In the genomic region with DNA sequence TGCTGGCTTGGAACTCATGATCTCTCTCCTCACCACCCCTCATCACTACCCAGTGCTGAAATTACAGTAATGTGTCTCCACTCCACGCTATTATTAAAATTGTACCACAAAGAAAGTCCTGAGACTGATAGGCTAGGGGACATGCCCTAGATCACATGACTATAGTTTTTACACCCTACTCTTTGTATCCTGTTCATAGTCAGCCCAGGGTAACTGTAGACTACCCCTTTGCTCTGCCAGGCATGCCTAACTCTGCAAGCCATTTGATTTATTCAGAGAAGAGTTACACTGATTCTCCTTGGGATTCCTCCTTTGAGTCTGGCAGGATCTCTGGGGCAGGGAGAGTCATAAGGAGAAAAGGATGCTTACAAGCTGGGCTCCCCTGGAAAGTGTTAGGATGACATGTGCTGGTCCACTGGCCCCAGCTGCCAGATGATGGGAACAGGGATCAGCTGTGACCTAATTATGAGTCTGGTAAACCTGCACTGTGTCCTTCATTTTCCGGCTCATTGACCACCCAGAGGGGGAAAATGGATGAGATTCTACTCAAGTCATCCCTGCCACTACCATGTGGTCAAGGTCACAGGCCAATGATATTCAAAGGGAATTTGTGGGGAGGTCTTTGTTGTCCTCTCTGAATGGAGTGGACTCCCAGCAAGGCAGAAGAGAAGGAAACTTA, we compare ENCODE assay signal across 11 mouse cellular contexts.
DNase-seq lines count a peak whose midpoint lies in the region; ATAC-seq and TF ChIP-seq lines count a peak whose summit lies in the region.
"Had no signal": no experiment of that assay in that cellular context is flagged by ENCODE, and none has a peak within 500 bp of the region (broad histone marks: within the 10 kb centered on the region; RNA-seq: fewer than 3 reads in every experiment).

No protein-coding gene starts in this region.

- H3K27ac ChIP-seq in forebrain, postnatal 0 days (ENCODE audit: low read depth, low read length), result no peak overlapping the region
- 0 out of 2 replicates have a peak overlapping the region, but pooled peaks have one; percentile 3 for H3K27ac ChIP-seq in neural tube, embryonic 11.5 days (ENCODE audit: low read depth, low read length)

- no peak overlapping the region for H3K9ac ChIP-seq in forebrain, postnatal 0 days
- no peak overlapping the region for H3K9ac ChIP-seq in neural tube, embryonic 11.5 days (ENCODE audit: low read length)

- H3K4me3 ChIP-seq in forebrain, postnatal 0 days (ENCODE audit: low read depth, low read length), result no peak overlapping the region
- no peak overlapping the region for H3K4me3 ChIP-seq in neural tube, embryonic 11.5 days (ENCODE audit: low read depth, low read length)

- TF ChIP-seq CTCF in forebrain, postnatal 0 days (IDR thresholded peaks at IDR 0.05; ENCODE audit: low read depth), result no peak

- DNase-seq in left cerebral cortex, postnatal 4 days, result peak; percentile 89
- DNase-seq in left cerebral cortex, adult 8-10 months (ENCODE audit: low spot score in 2 of 2), result no peak
- DNase-seq in cerebellum, adult 9-11 months, result peak; percentile 11
- DNase-seq in forebrain, postnatal 0 days, result no peak
- DNase-seq in neural tube, embryonic 11.5 days (ENCODE audit: low spot score), result peak; percentile 71
- no peak for DNase-seq in urinary bladder, adult 2 months (ENCODE audit: low spot score)
- DNase-seq in MN1 (ENCODE audit: low spot score), result no peak
- DNase-seq in urinary bladder, postnatal 4 days (ENCODE audit: low spot score in 2 of 2), result no peak
- DNase-seq: heart, adult 11 months; thymus, adult 18-20 months had no signal

- ATAC-seq in forebrain, postnatal 0 days, result 0 out of 2 replicates have a peak, but pooled peaks have one; percentile 8
- ATAC-seq in neural tube, embryonic 11.5 days (ENCODE audit: insufficient read depth, low FRiP score, low TSS enrichment), result peak; percentile 90

- H3K36me3 ChIP-seq in forebrain, postnatal 0 days (ENCODE audit: insufficient read depth), result no peaks in the 10 kb centered on the region
- H3K36me3 ChIP-seq in neural tube, embryonic 11.5 days (ENCODE audit: control insufficient read depth, insufficient read depth, low read length), result no peaks in the 10 kb centered on the region

- H3K27me3 ChIP-seq in forebrain, postnatal 0 days (ENCODE audit: insufficient read depth, low read length), result no peaks in the 10 kb centered on the region
- no peaks in the 10 kb centered on the region for H3K27me3 ChIP-seq in neural tube, embryonic 11.5 days (ENCODE audit: control insufficient read depth, insufficient read depth, low read length)

- H3K9me3 ChIP-seq in forebrain, postnatal 0 days (ENCODE audit: low read length), result no peaks in the 10 kb centered on the region
- H3K9me3 ChIP-seq in neural tube, embryonic 11.5 days (ENCODE audit: control insufficient read depth, low read length), result no peaks in the 10 kb centered on the region

- no peaks in the 10 kb centered on the region for H3K4me1 ChIP-seq in forebrain, postnatal 0 days (ENCODE audit: insufficient read depth)
- H3K4me1 ChIP-seq in neural tube, embryonic 11.5 days (ENCODE audit: control insufficient read depth, insufficient read depth, low read length), result no peaks in the 10 kb centered on the region

- 70% methylated on average over 2 of the region's 2 CpGs for WGBS in forebrain, postnatal 0 days
- WGBS in neural tube, embryonic 11.5 days, result 54% methylated on average over 2 of the region's 2 CpGs

- no peak overlapping the region for H3K4me2 ChIP-seq in forebrain, postnatal 0 days (ENCODE audit: low read depth)
- no peak overlapping the region for H3K4me2 ChIP-seq in neural tube, embryonic 11.5 days (ENCODE audit: low read depth)
- H3K4me2 ChIP-seq: liver, embryonic 11.5 days had no signal

- intact Hi-C loops in left cerebral cortex, postnatal 4 days (cut with DNase I), result no loop called here

Comparison
In these comparisons a context has a peak if more than half of its experiments do, and no peak if none do; other contexts are left out.
1. DNase-seq: peak in left cerebral cortex, postnatal 4 days (single experiment), cerebellum, adult 9-11 months (single experiment) and neural tube, embryonic 11.5 days (single experiment); none in left cerebral cortex, adult 8-10 months (0 of 2), forebrain, postnatal 0 days (single experiment), urinary bladder, adult 2 months (single experiment), MN1 (single experiment) and urinary bladder, postnatal 4 days (0 of 2).